Mouse (Mus musculus): ENCODE results near the gene E030018B13Rik. TPM values are rescaled to one million over a fixed set of nuclear protein-coding genes. Genes with fewer than 3 reads are reported as not detected.

The E030018B13Rik gene
- polyA plus RNA-seq, 1 experiment from 2014 or later = not detected

DNA sequence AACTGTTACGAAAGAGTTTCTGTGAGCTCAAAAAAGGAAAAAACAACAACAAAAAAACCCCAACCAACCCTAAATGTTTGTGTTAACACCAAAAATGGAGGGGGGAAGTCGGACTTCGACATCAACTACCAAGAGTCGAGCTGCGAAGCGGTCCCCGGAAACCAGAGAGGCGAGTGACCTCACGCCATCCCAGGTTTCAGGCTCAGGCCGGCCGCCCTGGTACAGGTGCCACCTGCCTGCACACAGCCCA, 20.3 kb downstream of the E030018B13Rik start:
- peak overlapping the region; percentile 92 for H3K9ac ChIP-seq (ENCODE audit: low read depth, low read length)
- TF ChIP-seq CTCF (IDR thresholded peaks at IDR 0.05; ENCODE audit: low read depth) = no peak
- peak overlapping the region; percentile 95 for H3K4me2 ChIP-seq (replicated peaks; ENCODE audit: low read depth)
- no peaks in the 10 kb centered on the region for H3K36me3 ChIP-seq (ENCODE audit: control insufficient read depth, insufficient read depth)
- peak overlapping the region; percentile 80 for H3K4me3 ChIP-seq (ENCODE audit: low read depth, low read length)
- H3K27me3 ChIP-seq (replicated peaks; ENCODE audit: control insufficient read depth, insufficient read depth, low read length) = no peaks in the 10 kb centered on the region
- 0 out of 2 replicates have a peak, but pooled peaks cover 3% of the 10 kb centered on the region for H3K4me1 ChIP-seq (replicated peaks; ENCODE audit: control insufficient read depth, insufficient read depth, low read length)
- no peaks in the 10 kb centered on the region for H3K9me3 ChIP-seq (ENCODE audit: control insufficient read depth)
- WGBS = 2% methylated on average over 11 of the region's 11 CpGs
- no peak for ATAC-seq
- peak overlapping the region; percentile 100 for H3K27ac ChIP-seq (ENCODE audit: low read depth, low read length)

DNA sequence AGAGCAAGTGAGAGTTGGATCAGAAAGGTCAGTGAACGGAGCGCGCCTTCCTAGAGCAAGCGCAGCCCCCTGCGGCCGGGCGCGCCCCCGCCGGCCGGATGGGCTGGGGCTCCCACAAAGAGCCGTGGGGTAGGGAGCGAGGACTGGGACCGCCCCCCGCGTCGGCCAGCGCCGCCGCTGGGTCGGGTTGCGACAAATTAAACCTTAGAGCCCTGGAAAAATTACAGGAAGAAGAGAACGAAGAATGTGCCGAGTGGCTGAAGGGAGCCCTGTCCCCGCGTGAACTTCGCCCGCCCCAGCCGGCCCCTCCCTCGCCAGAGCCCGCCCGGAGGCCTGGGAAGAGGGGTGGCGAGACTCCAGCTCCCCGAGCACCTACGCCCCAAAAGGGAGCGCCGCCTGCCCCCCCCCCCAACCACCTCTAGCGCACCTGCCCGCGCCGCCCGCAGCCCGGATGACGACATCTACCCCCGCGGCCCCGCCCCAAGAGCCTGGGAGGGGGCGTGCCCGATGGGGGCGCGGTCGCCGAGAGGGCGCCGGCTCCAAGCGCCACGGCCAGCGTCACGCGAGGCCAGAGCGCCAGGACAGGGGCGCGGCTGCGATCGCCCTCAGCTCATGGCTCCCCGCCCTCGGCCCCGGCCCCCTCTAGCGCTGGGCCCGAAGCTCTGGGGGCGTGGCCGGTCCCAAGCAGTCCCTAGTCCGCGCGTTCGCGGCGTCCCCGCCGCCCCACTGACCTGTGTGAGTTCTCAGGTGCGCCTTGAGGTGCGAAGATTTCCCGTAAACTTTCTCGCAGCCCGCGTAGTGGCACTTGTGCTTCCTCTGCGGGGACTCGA, 20.8 kb downstream of the E030018B13Rik start:
- peak; percentile 51 for TF ChIP-seq CTCF (IDR thresholded peaks at IDR 0.05; ENCODE audit: low read depth)
- H3K9ac ChIP-seq (ENCODE audit: low read depth, low read length) = peak overlapping the region; percentile 92
- no peaks in the 10 kb centered on the region for H3K9me3 ChIP-seq (ENCODE audit: control insufficient read depth)
- WGBS = under 1% methylated on average over 69 of the region's 88 CpGs
- 0 out of 2 replicates have a peak, but pooled peaks cover 3% of the 10 kb centered on the region for H3K4me1 ChIP-seq (replicated peaks; ENCODE audit: control insufficient read depth, insufficient read depth, low read length)
- peak overlapping the region; percentile 100 for H3K27ac ChIP-seq (ENCODE audit: low read depth, low read length)
- no peaks in the 10 kb centered on the region for H3K36me3 ChIP-seq (ENCODE audit: control insufficient read depth, insufficient read depth)
- H3K27me3 ChIP-seq (replicated peaks; ENCODE audit: control insufficient read depth, insufficient read depth, low read length) = no peaks in the 10 kb centered on the region
- H3K4me3 ChIP-seq (ENCODE audit: low read depth, low read length) = peak overlapping the region; percentile 80
- peak; percentile 66 for ATAC-seq
- peak overlapping the region; percentile 95 for H3K4me2 ChIP-seq (replicated peaks; ENCODE audit: low read depth)

DNA sequence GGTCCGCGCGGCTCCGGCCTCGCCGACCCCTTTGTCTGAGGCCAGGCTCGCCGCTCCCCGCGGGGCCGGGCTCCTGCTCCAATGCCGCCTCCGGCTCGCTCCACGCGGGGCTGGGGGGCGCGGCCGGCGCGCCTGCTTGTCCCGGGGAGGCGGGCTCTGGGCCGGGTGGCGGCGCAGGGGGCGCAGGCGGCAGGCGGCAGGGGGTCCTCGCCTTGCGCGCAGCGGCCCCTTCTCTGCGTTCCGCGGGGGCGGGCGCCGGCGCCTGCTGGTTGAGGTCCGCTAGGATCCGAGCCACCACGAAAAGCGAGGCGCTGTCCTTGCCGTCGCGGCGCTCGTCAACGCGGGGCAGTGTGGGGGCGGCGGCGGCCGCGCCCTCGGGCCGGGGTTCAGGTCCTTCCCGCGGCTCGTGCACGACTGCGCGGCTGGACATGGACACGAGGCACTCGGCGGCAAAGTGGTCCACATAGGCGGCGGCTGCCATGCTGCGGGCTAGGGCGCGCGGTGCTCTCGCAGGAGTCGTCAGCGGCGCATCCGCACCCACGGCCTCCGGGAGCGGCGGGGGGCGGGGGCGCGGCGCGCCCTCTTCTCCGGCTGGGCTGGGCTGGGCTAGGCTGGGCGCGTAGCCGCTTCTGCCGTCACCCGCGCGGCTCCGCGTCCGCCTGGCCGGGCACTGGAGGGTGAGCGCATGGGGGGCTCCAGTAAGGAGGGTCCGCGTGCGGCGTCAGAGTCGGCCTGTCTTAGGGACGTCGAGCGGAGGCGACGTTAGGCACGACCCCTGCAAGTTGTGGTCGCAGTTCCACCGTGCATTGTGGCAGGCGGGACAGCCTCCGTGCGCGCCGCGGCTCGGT, 21.6 kb downstream of the E030018B13Rik start:
- 0 out of 2 replicates have a peak, but pooled peaks have one; percentile 28 for TF ChIP-seq CTCF (IDR thresholded peaks at IDR 0.05; ENCODE audit: low read depth)

DNA sequence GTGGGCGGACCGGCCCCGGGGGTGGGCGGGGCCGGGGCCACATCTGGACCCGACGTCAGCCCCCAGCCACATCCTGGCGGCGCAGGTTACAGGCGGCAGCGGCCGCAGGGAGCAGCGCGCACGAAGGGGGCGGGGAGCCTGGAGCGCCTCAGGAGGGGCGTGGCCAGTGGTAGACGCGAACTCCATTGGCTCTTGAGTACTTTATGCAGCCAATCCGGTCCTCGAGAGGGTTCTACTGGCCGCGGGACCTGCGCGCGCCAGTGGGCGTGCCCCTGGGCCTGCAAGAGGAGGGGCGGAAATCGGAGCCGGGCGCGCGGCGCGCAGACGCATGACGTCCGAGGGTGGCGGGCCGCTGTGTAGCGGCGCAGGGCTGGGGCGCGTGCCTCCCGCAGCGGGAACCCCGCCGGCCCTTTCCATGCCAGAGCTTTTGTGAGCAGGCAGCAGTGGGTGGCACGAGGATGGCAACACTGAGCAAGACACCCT, 22.3 kb downstream of the E030018B13Rik start, which contains the start of gene Klf13:
Gene Klf13 (minus strand): TSS at position 2 of the 483 bp plus-strand sequence.
- no peaks in the 10 kb centered on the region for H3K36me3 ChIP-seq (ENCODE audit: control insufficient read depth, insufficient read depth)
- TF ChIP-seq CTCF (IDR thresholded peaks at IDR 0.05; ENCODE audit: low read depth) = no peak
- H3K27me3 ChIP-seq (replicated peaks; ENCODE audit: control insufficient read depth, insufficient read depth, low read length) = no peaks in the 10 kb centered on the region
- WGBS = 0% methylated on average over 50 of the region's 50 CpGs
- H3K4me3 ChIP-seq (ENCODE audit: low read depth, low read length) = peak within 1 kb of the TSS; percentile 80
- no peaks in the 10 kb centered on the region for H3K9me3 ChIP-seq (ENCODE audit: control insufficient read depth)
- peak within 1 kb of the TSS; percentile 92 for H3K9ac ChIP-seq (ENCODE audit: low read depth, low read length)
- H3K4me2 ChIP-seq (replicated peaks; ENCODE audit: low read depth) = peak within 1 kb of the TSS; percentile 95
- H3K27ac ChIP-seq (ENCODE audit: low read depth, low read length) = peak within 1 kb of the TSS; percentile 100
- 0 out of 2 replicates have a peak, but pooled peaks cover 3% of the 10 kb centered on the region for H3K4me1 ChIP-seq (replicated peaks; ENCODE audit: control insufficient read depth, insufficient read depth, low read length)
- peak; percentile 88 for ATAC-seq

More for the DNA sequence above, 21.6 kb downstream of the E030018B13Rik start:
- Histone ChIP-seq H3K36me3 (ENCODE audit: control insufficient read depth, insufficient read depth) (no peaks in the 10 kb centered on the region), H3K9me3 (ENCODE audit: control insufficient read depth) (no peaks in the 10 kb centered on the region), H3K27ac (ENCODE audit: low read depth, low read length) (peak overlapping the region; percentile 100), H3K27me3 (replicated peaks; ENCODE audit: control insufficient read depth, insufficient read depth, low read length) (no peaks in the 10 kb centered on the region), H3K9ac (ENCODE audit: low read depth, low read length) (peak overlapping the region; percentile 92), H3K4me1 (replicated peaks; ENCODE audit: control insufficient read depth, insufficient read depth, low read length) (0 out of 2 replicates have a peak, but pooled peaks cover 3% of the 10 kb centered on the region), H3K4me2 (replicated peaks; ENCODE audit: low read depth) (peak overlapping the region; percentile 95), H3K4me3 (ENCODE audit: low read depth, low read length) (peak overlapping the region; percentile 80)
- peak; percentile 56 for ATAC-seq
- under 1% methylated on average over 81 of the region's 121 CpGs for WGBS

DNA sequence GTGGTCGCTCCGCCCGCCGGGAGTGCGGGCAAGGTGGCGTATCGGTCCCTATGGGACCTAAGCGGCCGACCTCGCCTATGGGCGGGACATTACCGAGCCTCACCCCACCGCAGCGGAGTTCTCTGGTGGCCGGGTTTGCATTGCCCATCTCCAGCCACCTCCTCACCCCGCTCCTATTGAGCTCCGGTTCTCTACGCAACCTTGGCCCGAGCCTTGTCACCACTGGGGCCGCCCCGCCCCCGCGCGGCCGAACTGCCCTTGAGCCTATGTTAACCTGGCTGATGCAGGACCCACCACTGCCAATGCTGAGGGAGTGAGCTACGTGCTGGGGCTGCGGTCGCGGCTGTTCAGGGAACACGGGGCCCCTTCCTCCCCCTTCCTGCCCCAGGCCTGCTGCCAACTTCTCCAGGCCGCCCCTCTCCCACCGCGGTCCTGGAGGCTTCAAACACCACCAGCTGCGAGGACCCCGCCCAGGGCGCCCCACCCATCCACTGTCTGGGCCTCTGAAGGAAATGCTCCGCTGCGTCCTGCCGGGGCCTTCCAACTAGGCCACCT, 22.8 kb downstream of the E030018B13Rik start:
- H3K9ac ChIP-seq (ENCODE audit: low read depth, low read length) = peak overlapping the region; percentile 72
- H3K9me3 ChIP-seq (ENCODE audit: control insufficient read depth) = no peaks in the 10 kb centered on the region
- H3K27me3 ChIP-seq (replicated peaks; ENCODE audit: control insufficient read depth, insufficient read depth, low read length) = no peaks in the 10 kb centered on the region
- under 1% methylated on average over 39 of the region's 39 CpGs for WGBS
- TF ChIP-seq CTCF (IDR thresholded peaks at IDR 0.05; ENCODE audit: low read depth) = peak; percentile 59
- H3K27ac ChIP-seq (ENCODE audit: low read depth, low read length) = peak overlapping the region; percentile 97
- H3K36me3 ChIP-seq (ENCODE audit: control insufficient read depth, insufficient read depth) = no peaks in the 10 kb centered on the region
- H3K4me1 ChIP-seq (replicated peaks; ENCODE audit: control insufficient read depth, insufficient read depth, low read length) = 0 out of 2 replicates have a peak, but pooled peaks cover 3% of the 10 kb centered on the region
- H3K4me3 ChIP-seq (ENCODE audit: low read depth, low read length) = peak overlapping the region; percentile 80
- peak overlapping the region; percentile 95 for H3K4me2 ChIP-seq (replicated peaks; ENCODE audit: low read depth)
- peak; percentile 20 for ATAC-seq

Data from intestine, postnatal 0 days (tissue).